Mouse (Mus musculus) granulocyte monocyte progenitor cell, adult 5-6 weeks (primary cell): ENCODE data around the gene Nrxn3. TPM values are rescaled to one million over a fixed set of nuclear protein-coding genes. Genes with fewer than 3 reads are reported as not detected.
A peak's percentile ranks its signal among the peaks of the same experiment; 100 is the strongest.

ENCODE experiments used
- ATAC-seq: replicated peaks from 2 replicates; pipeline ENCODE4 v1.8.0; 2016; ENCODE audit warnings: mild to moderate bottlenecking, moderate TSS enrichment, inconsistent platforms; ENCODE audit not compliant: poor library complexity, severe bottlenecking
- total RNA-seq, 2 experiments: library from RNA; stranded (forward) in 1 of 2; stranded (reverse) in 1 of 2; fragments of 200-712, 200-1000 nt in 1 of 2; fragments of >200 nt in 1 of 2; fragmentation: Nextera tagmentation in 1 of 2; gene quantifications; 2 replicates each; pipeline ENCODE4 v1.2.3; 2014 to 2017

Nrxn3 gene
- total RNA-seq, 2 experiments from 2014 or later = not detected

DNA sequence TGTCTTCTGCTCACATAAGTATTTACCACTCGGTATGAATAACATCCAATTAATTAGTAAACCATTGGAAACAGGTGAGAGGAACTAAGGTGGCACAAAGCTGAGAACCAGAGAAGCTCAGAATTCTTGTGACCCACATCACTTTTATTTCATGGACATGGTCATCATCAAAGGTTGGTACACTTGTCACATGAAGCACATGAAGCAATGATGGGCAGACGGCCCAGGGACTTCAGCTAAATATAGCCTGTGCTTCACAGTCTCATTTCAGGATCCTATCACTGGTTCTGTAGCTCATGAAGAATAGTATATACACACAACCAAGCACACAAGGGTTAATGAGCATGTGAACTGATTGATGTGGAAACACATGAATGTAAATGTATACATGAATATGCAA lies 747.5 kb downstream of the Nrxn3 start:
- no peak for ATAC-seq

DNA sequence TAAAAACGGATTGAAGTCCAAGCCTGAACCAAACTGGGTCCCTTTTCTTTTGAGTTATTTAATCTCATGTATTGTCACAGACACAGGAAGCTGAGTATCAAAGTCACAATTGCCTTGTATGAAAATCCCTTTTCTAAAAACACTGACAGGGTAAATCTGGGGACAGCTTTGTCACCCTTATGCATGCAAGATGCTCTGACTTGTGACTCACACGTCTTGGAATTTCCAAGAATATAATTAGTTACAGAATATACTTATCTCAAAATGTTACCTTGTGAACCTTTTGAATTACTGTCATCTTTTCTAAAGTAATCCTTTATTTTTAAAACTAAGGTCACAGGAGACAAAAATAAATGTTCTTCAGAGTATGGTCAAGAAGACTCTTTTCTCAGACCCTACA lies 748.6 kb downstream of the Nrxn3 start:
- ATAC-seq = no peak

DNA sequence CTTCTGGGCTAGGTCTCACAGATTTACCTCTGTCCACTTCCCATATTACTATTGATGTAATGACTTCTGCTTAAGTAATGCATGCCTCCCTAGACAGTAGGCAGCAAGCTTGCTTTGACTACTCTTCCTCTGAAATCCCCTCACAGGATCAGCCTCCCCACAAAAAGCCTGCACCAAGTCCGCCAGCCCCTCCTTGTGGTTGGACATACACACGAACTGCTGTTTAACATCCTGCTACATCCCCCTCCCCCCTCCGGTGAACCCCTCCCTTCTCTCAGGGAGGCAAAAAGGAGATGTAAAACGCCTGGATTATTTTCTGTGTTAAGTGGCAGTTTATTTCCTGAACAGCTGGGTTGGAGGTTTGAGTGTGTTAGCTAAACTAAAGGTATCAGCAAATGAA lies 749.2 kb downstream of the Nrxn3 start:
- no peak for ATAC-seq

DNA sequence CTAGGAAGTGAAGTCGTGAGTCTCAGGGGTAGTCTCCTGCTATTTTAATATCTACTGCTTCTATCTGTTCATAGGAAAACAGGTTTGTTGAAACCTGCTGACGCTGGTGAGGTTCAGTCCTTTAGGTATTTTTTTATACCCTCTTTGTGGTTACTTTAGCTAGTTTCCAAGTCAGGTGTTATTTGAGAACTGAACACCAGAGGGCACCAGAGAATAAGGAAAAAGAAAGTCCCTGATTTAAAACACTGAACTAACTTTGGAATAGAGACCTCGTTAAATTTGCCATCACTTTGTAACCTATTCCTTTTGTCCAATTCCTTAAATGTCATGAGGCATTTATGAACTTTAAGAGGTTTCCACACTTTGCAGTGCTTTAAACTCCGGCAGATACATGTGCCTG lies 756.4 kb downstream of the Nrxn3 start:
- peak; percentile 65 for ATAC-seq

DNA sequence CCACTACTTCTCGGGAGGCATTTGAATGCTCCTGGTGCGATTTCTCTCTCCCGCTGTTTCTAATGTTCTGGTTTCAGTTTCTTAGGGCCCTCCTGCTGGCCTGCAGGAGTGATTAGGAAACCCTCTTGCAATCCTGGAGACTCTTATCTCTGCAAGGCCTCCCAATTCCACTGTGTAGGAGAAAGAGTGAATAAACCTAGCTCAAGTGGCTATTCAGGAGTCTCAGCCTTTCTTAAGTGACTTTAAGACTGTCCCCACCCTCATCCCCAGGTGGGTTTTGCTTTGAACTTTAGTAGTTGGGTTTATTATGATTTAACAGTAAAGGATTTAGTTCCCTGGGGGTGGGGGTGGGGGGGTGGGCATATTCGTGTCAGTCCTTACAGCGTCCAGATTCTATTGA lies 759.5 kb downstream of the Nrxn3 start:
- ATAC-seq = no peak

DNA sequence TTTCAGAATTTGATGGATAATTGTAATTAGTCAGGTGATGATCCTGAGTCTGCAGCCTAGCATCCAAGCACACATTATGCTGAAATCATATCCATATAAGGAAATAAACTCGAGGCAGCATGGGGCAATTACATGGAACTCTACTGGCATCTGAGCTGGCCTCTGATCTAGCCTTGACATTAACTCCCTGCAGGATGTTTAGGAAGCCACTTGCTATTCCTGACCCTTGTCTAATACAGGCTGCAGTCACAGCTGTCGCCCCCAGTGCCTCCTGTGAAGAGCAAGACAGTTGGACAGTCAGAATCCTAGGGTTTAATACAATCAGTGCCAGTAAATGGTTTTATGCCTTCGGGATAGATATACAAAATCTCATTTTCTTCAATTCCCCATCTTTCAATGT lies 781.4 kb downstream of the Nrxn3 start:
- ATAC-seq = no peak

DNA sequence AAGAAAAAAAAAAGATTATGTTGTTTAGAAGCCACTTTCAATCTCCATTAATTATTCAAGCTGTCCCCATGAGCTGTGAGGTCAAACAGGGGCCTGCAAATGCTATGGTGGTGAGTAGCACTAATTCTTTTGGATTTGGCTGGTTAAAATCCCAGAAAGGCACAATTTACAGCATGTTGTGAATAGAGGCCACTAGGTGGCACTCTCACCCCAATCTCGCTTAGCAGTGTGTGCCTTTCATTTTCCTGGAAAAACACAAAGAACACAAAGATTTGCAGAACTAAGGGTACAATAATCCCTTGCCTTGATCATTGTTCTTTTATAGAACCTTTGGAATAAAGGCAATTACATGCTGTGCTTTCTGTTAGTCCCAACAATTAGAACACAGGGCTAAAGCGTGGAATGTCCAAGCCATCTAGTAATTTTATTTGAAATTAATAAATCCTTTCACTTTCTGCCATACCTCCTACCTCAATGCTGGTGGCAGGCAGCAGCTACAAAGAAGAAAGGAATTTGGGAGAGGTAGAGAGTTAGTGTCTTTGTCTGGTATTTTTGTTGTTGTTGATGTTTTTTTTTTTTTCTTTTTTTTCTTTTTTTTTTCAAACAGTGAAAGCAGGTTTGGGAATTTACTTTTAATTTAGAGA lies 782.6 kb downstream of the Nrxn3 start:
- ATAC-seq = peak; percentile 76

DNA sequence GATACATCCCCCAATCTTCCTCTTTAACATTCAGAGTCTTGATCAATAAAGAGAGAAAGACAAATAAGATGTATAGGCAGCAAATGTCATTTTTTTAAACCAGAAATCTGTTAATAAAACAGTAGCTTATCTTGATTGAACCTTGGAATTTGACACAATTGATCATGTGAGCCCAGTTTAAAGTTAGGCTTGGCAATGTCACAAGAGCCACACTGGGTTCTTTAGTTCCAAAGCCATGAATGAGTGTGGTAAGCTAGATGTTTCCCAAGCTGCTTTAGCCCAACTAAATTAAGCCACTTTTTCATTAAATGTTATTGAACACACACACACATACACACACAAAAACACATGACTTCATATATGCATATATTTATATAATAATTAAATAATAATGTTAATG lies 786.3 kb downstream of the Nrxn3 start:
- no peak for ATAC-seq

DNA sequence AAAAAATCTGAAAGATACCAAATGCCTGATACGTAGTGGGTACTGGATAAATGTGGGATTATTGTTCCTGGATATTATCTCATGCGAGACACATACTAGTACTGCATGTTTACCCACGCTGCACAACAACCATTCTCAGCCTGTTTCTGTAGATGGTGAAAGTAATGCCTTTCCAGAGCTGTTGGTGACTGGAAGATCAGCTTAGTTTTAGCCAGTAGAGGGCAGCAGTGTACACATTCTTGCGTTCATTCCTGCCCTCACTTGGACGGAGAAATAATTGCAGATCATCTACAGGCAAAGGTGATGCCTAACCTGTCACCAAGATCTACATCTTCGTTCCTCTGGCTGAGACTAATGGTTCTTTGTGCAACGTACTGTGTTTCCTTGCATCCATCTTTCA lies 791.1 kb downstream of the Nrxn3 start:
- peak; percentile 73 for ATAC-seq

DNA sequence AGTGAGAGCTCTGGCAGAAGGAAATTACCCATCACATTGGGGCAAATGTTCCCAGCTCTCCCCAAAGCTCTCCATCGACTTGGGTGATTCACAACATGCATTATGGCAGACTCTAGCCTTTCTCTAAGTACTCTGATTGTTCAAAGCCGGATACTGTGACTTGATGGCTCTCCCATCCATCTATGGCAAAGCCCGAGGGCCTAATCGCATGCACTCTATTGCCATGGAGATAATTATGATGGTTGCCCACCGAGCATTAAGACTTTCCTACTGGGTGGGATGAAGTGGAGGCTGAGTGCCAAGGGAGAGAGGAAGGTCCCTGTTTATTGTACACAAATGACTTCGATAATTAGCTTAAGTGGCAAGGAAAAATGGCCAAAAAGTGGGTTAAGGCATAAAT lies 793.4 kb downstream of the Nrxn3 start:
- no peak for ATAC-seq

DNA sequence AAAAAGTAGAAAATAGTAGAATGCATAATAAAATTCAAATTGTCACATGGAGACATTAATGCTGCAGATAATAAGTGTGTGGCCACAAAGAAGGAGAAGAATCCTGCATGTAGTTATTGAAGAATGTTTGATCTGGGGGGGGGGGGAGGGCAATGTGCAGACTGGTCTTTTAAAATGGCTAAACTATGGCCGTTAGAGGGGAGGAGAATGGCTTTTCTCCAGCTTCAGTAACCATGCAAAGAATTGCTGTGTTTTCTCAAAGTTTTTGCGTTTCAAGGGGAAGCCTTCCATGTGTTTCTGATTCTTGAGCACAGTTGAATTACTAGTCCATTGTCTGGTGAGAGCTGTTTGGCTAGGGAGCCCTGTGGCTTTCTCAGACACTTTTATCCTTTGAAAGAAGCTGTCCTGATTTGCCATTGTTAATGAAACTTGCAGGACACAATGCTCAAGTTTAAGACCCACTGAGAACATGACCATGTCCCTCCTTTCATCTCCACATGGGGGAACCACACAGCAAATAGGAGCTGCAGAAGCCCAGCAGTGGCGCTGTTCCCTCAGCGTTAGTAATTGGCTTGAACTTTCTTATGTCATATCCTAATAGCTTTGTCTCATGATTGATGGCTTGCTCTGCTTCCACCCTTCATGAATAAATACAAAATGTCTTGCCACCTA lies 808.1 kb downstream of the Nrxn3 start:
- no peak for ATAC-seq

DNA sequence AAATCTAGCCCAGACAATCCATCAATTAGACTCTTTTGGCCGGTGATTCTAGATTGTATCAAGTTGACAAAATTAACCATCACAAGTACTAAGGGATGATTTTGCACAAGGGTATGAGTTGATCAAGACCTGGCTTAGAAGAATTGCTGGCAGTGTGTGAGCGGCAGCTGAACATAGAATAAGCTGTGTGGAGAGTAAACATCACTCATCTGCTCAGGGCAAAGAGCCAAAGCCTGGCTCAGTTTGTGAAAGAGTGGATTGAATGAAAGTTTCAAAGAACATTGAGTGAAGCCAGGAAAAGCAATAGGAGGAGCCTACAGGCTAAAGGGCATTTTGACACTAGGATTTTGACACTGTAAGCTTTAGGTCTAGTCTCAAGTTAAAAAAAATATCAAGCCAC lies 828.6 kb downstream of the Nrxn3 start:
- no peak for ATAC-seq

DNA sequence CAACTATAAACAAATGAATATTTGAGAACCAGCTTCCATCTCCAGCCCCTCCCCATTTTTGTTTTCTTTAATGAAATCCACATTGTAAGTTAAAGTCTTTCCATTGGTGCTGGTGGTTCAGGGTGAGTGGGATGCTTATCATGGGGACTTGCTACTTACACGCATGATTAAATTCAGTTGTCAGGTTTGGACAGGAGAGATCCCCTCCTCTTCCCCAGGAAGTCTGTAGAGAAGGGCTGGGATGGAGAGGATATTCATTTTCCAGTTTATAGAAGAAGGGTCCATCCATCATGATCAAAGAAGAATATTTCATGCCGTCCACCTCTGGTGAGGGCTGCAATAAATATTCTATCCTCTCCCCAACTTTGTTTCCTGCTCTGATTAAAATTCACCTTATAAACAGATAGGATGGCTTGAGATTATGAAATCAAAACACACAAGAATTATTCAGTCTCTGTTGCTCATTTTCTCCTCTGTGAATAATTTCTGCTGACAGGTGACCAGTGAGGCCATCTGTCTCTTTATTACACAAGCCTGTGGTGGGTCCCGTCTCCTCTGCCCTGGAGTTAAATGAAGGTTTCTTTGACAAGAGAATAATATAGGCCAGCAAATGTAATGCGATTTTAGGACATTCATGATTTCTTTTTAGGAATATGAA lies 830.7 kb downstream of the Nrxn3 start:
- no peak for ATAC-seq

DNA sequence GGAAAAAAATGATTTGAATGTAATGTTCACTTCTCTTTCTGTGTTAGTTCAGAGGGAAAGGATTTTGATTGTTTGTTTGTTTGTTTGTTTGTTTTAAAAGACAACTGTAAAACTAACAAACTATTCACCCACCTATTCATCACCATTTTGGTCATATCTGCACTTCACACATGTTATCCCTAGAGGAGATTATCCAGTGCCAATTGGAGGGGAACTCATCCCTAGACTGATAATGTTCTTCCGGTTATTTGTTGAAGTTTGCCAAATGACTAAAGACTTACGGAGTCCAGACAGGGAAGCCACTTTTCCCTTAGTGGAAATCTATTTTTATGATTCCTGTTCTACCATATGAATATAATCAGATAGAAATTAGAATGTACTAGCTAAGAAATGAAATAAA lies 831.5 kb downstream of the Nrxn3 start:
- ATAC-seq = no peak

DNA sequence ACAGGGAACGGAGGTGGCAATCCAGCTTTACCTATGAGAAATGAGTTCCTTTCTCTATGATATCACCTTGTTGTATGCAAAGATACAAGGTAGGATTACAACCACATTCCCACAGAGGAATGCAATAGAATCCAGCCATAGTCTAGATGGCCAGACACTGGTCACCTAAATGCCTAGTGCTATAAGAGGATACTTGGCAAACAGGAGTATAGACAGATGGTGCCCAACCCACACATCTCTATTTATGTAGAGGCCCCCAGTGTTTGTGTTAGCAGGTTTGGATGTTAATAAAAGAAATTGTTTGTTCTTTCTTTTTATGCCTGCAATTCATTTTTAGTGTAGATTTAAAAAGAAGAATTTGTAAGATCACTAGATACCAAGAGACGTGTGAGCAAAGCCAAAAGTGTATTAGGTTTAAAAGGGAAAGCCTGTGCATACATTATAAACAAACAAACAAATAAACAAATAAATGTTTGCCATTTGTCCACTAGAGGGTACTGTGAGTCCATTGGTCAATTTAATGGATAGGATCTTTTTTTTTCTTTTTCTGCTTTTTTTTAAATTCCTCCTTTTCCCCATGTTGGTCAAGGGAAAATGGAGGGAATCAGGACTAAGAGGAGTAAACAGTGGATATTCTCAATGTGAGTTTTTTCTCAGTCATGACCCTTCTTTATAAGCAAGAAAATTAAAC lies 832.2 kb downstream of the Nrxn3 start:
- no peak for ATAC-seq

DNA sequence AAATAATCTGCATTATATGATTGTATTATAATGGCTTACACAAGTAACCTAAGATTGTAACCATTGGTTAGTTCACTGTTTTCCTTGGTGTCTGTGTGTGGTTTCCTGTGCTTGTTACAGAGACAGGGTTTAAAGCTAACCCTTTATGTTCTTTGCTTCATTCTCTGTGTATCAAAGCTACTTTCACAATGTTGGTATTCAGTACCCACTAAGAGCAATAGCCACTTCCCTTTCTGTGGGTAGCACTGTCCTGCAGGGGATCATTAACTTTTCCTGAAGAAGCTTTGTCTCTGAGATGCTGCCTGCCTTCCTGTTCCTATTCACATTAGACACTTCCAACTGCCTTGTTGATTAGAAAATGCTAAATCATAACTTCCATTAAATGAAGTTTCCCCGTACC lies 836.2 kb downstream of the Nrxn3 start:
- peak; percentile 79 for ATAC-seq

DNA sequence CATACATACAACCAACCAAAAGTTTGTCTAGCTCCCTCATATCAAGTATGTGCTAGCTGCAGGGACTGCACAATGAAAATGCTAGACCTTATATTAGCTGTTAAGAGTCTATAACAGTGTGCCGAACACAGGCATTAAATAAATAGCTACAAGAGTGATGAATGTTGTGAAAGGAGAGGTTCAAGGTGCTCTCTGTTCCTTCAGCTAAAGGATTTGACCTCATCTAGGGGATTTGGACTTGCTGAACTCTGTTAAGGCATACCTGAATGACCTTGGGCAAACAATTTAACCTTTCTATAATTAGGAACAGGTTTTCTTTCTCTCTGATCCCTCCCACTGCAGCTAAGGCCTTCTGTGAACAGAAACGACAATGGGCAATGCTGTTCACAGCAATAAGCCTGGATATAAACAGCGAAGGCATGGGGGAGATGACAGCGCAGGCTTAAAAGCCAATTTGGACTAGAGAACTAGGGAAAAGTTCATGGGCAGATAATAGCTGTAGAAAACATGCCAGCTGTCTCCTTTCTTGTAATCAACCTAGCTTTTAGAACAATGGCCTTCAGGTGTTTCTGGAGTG lies 839.4 kb downstream of the Nrxn3 start:
- no peak for ATAC-seq

DNA sequence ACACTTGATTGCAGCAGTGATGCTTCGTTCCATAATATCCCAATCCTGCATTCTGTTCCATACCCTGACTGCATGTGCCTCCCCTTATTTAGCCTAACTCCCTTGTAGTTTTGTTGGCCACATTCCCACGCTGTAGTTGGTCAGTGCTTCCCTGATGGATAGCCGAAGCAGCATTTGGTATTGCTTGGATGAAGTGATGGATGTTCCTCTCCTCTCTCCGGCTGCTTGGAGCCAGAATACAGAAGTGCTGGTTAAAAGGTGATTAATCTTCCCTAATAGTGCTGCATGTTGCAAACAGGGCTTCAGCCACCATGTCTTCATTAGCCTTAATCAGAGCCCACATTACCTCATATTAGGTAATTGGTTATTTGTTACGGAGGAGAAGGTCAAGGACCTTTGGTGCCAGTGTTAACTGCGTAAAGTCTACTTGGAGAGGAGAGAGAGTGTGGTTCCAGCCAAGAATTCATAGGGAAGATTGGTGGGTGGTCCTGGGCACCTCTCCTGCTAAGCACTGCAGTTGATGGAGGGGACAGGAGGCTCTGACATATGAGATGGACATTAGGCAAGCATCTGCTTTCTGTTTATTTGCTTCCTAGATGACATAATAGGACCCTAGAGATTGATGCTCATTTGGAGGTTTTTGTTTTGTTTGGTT lies 846.2 kb downstream of the Nrxn3 start:
- ATAC-seq = no peak

DNA sequence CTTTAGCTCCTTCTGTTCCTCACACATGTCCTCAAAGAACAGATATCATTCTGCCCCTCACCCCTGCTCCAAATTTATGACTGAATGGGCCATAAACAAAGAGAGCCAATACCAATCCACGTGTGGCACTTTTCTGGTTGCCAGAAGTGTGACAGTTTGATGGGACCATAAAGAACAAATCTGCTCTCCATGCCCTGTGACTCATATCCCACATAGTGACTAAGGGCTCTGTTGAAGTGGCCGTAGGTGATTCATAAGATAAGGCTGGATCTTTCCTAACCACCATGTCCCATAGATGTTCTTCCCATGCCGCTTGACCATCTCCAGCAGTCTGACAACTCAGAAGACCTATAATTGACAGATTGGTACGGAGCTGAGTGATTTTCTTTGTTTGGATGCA lies 869.8 kb downstream of the Nrxn3 start:
- no peak for ATAC-seq

DNA sequence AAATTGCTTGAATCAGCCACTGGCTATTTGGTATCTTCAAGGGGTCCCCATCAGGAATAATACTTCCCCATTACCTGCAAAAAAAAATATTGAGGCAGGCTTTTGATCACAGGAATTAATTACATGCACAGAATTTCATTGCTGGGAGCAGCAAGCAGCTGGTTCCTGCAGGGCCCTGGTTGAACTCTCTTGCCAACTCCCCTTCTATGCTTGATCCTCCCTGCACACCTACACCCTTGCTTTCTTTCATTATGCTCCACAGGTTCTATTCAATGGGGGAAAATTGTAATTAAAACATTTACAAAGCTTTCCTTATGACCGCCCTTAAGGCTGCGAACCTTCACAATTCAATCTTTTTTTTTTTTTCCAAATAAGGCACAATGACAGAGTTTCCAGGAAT lies 891.0 kb downstream of the Nrxn3 start:
- ATAC-seq = no peak
